Mouse (Mus musculus): ENCODE data around the gene Parg. TPM values are rescaled to one million over a fixed set of nuclear protein-coding genes. Genes with fewer than 3 reads are reported as not detected.
"Not testable (repeated sequence)": the region's sequence is repeated elsewhere in the genome, so short reads cannot be mapped to it uniquely, and the experiment has no call there.

Gene Parg
- polyA plus RNA-seq, 1 experiment = 20.8 TPM

DNA sequence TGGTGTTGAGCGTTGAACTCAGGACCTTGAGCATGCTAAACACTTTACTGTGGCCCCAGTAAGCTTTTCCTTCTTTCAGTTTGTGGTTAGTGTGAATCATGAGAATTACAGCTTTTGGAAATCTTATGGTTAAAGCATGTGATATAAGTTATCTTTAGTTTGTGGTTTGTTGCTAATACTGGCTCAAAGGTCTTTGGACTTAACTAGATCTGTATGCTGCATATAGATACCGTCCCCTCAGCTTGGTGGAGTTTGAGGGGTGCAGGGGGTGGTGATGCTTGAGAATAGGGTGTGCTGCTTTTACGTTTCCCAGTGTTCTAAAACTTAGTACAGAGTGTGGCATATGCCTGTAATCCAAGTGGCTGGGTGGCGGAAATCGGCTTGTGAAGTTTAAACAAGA is 34.4 kb upstream of the Parg start:
- H3K4me3 ChIP-seq (replicated peaks; ENCODE audit: control insufficient read depth, low read depth, low read length) = peak overlapping the region; percentile 75
- TF ChIP-seq CTCF (IDR thresholded peaks at IDR 0.05; ENCODE audit: control insufficient read depth, insufficient read depth, low read length) (no peak), POLR2A (IDR thresholded peaks at IDR 0.05; ENCODE audit: borderline replicate concordance, control insufficient read depth, low read depth, low read length) (no peak)
- H3K27ac ChIP-seq (ENCODE audit: control insufficient read depth, insufficient read depth, low read depth, low read length, poor library complexity) = peak overlapping the region; percentile 34; the same call in 1 of the 2 replicates
- 10% methylated on average over 5 of the region's 5 CpGs for WGBS
- peaks cover 3% of the 10 kb centered on the region; the same call in 1 of the 2 replicates for H3K4me1 ChIP-seq (ENCODE audit: control insufficient read depth, insufficient read depth, low read length)

DNA sequence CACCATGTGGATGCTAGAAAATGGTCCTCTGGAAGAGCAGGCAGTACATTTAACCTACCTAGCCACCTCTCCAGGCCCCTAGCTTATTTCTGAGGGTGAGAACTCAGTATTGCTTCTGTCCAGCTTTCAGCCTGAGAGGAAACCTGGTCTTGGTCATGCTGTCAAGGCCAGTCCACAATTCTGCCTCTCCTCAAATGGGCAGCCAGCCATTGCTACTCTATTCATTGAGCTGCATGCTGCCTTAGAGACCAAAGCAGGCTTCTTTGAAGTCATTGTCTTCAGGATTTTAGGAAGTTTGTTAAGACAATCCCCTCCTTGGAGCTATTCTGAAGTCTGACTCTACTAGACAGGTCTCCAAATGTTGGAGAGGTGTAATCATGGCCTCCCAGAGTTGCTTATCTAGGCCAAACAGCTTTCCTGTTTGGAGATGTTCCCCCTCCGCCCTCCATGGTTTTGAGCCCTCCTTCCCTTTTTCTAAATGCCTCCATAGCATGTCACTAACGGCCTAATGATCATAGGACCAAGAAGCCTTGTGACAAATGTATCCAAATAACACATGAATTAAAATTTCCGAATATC is 33.0 kb upstream of the Parg start:
- WGBS = 11% methylated on average over 3 of the region's 3 CpGs
- H3K27ac ChIP-seq (ENCODE audit: control insufficient read depth, insufficient read depth, low read depth, low read length, poor library complexity) = peak overlapping the region; percentile 73
- H3K4me3 ChIP-seq (replicated peaks; ENCODE audit: control insufficient read depth, low read depth, low read length) = peak overlapping the region; percentile 51
- H3K4me1 ChIP-seq (ENCODE audit: control insufficient read depth, insufficient read depth, low read length) = peaks cover 5% of the 10 kb centered on the region; the same call in 1 of the 2 replicates
- TF ChIP-seq POLR2A (IDR thresholded peaks at IDR 0.05; ENCODE audit: borderline replicate concordance, control insufficient read depth, low read depth, low read length) = no peak

DNA sequence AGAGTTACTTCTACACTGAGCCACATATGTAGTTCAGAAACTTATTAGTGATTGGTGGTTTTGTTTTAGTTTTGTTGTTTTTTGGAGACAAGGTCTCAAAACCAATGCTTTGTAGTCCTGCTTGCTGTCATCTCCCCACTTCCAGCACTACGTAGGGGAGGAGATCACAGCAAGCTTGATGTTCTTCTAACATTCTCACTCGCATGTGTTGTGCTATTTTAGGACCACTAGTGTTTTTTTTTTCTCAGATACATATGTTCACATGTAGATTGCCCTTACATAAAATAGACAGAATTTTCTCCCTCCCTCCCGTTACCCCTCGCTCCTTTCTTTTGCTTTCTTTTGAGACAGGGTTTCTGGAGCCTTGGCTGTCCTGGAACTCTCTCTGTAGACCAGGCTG is 31.6 kb upstream of the Parg start:
- WGBS = 79% methylated on average over 4 of the region's 4 CpGs

DNA sequence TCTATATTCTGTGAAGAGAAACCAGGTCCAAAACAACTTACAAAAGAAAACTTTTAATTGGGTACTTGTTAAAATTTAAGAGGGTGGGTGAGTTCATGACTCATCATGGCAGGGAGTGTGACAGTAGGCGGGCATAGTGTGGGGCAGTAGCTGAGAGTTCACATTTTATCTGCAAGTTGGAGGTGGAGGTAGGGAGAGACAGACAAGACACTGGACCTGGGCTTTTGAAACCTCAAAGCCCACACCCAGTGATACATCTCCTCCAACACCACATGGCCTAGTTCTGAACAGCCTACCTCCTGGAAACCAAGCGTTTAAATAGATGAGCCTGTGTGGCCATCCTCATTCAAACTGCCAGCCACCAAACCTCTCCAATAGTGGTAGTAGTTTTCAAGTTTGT is 26.4 kb upstream of the Parg start:
- Histone ChIP-seq H3K27ac (ENCODE audit: control insufficient read depth, insufficient read depth, low read depth, low read length, poor library complexity) (no peak overlapping the region), H3K4me1 (ENCODE audit: control insufficient read depth, insufficient read depth, low read length) (peaks cover 3% of the 10 kb centered on the region; the same call in 1 of the 2 replicates), H3K4me3 (replicated peaks; ENCODE audit: control insufficient read depth, low read depth, low read length) (no peak overlapping the region)
- TF ChIP-seq POLR2A (IDR thresholded peaks at IDR 0.05; ENCODE audit: borderline replicate concordance, control insufficient read depth, low read depth, low read length) (no peak), CTCF (IDR thresholded peaks at IDR 0.05; ENCODE audit: control insufficient read depth, insufficient read depth, low read length) (no peak)
- 70% methylated on average over 2 of the region's 2 CpGs for WGBS

More for the DNA sequence above, 31.6 kb upstream of the Parg start:
- Histone ChIP-seq H3K4me3 (replicated peaks; ENCODE audit: control insufficient read depth, low read depth, low read length) (no peak overlapping the region), H3K27ac (ENCODE audit: control insufficient read depth, insufficient read depth, low read depth, low read length, poor library complexity) (no peak overlapping the region), H3K4me1 (ENCODE audit: control insufficient read depth, insufficient read depth, low read length) (peaks cover 6% of the 10 kb centered on the region; the same call in 1 of the 2 replicates)
- TF ChIP-seq POLR2A (IDR thresholded peaks at IDR 0.05; ENCODE audit: borderline replicate concordance, control insufficient read depth, low read depth, low read length) (no peak), CTCF (IDR thresholded peaks at IDR 0.05; ENCODE audit: control insufficient read depth, insufficient read depth, low read length) (no peak)

DNA sequence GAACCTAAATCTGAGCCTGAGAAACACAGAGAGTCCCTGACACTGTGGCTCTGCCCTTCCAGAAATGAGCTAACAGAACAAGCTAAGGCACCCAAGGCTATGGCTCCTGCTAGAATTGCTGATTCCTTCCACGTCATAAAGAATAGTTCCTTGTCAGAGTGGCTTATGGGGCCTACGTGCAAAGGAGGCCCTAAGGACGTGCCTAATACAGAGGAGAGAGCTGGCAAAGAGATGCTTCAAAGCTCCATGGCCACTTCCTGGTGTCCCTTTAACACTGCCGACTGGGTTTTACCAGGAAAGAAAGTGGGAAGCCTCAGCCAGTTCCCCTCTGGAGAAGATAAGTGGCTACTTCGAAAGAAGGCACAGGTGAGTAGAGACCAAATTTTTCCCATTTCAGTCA is 25.2 kb upstream of the Parg start:
- WGBS = 72% methylated on average over 5 of the region's 5 CpGs
- H3K4me1 ChIP-seq (ENCODE audit: control insufficient read depth, insufficient read depth, low read length); H3K4me3 ChIP-seq (replicated peaks; ENCODE audit: control insufficient read depth, low read depth, low read length); H3K27ac ChIP-seq (ENCODE audit: control insufficient read depth, insufficient read depth, low read depth, low read length, poor library complexity): not testable (repeated sequence)

DNA sequence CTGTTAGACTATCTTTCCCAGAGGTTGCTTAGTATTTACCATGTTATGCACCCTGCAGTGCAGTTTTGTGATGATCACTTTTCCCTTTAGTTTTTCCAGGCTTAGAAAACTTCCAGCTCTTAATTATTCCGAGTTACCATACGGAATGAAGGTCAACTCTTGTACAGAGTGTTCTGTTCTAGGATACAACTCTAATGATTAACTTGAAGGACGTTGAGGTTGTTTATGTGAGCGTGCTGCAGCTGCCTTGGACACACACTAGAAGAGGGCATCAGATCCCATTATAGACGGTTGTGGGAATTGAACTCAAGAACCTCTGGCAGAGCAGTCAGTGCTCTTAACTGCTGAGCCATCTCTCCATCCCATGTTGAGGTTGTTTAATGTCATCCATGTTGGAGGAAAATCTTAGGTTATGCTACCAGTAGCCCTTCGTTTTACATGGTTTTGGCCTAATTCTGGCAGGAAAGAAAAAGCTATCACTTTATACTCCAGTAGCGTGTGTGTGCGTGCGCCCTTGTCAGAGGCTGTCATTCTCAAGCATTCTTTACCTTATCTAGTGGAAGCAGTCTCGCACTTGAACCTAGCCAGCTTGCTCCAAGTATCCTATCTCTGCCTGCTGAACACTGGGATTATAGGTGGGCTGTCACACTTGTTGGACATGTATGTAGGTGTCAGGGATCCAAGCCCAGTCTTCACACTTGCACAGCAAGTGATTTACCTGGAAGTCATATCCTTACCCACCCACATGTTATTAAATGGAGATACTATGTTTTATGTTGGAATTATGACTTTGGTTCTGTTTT is 22.2 kb upstream of the Parg start:
- Histone ChIP-seq H3K4me3 (replicated peaks; ENCODE audit: control insufficient read depth, low read depth, low read length) (no peak overlapping the region), H3K27ac (ENCODE audit: control insufficient read depth, insufficient read depth, low read depth, low read length, poor library complexity) (no peak overlapping the region), H3K4me1 (ENCODE audit: control insufficient read depth, insufficient read depth, low read length) (no peaks in the 10 kb centered on the region)
- TF ChIP-seq CTCF (IDR thresholded peaks at IDR 0.05; ENCODE audit: control insufficient read depth, insufficient read depth, low read length) (no peak), POLR2A (IDR thresholded peaks at IDR 0.05; ENCODE audit: borderline replicate concordance, control insufficient read depth, low read depth, low read length) (no peak)
- 83% methylated on average over 10 of the region's 10 CpGs for WGBS

DNA sequence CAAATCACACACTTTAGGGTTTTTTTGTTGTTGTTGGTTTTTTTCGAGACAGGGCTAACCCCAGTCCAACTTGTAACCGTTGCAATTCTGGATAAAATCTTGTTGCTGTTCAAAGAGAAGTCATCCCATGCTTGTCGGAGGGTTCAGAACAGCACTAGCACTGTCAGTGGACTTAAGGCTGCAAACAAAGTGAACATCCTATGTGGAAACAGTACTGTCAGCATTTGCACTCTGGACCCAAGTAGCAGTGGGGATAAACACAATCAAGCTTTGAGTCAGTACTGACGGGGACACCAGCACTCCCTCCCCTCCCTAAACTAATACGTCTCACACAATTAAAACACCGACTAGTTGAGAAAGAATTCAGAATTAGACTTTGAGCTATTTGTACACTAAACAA is 20.9 kb upstream of the Parg start:
- TF ChIP-seq POLR2A (IDR thresholded peaks at IDR 0.05; ENCODE audit: borderline replicate concordance, control insufficient read depth, low read depth, low read length) (no peak), CTCF (IDR thresholded peaks at IDR 0.05; ENCODE audit: control insufficient read depth, insufficient read depth, low read length) (no peak)
- H3K27ac ChIP-seq (ENCODE audit: control insufficient read depth, insufficient read depth, low read depth, low read length, poor library complexity) = no peak overlapping the region
- no peaks in the 10 kb centered on the region for H3K4me1 ChIP-seq (ENCODE audit: control insufficient read depth, insufficient read depth, low read length)
- 85% methylated on average over 6 of the region's 6 CpGs for WGBS
- no peak overlapping the region for H3K4me3 ChIP-seq (replicated peaks; ENCODE audit: control insufficient read depth, low read depth, low read length)

DNA sequence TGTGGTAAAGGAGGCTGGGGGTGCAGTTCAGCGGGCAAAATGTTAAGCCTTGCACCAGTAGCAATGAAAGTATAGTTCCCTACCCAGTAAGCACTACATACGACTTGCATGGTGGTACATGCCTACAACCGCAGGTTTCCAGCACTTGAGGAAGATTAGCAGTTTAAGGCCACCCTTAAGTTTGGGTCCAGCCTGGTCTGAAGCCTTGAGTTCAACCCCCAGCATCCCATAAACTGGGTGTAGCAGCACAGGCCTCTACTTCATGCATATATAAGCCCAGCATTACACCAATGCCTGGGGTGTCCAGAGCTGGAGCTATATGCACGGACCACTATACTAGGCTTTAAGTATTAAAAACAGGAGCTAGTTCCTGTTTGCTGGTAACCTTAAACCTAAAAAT is 17.9 kb upstream of the Parg start:
- no peak overlapping the region for H3K27ac ChIP-seq (ENCODE audit: control insufficient read depth, insufficient read depth, low read depth, low read length, poor library complexity)
- no peaks in the 10 kb centered on the region for H3K4me1 ChIP-seq (ENCODE audit: control insufficient read depth, insufficient read depth, low read length)
- 86% methylated on average over 4 of the region's 4 CpGs for WGBS
- H3K4me3 ChIP-seq (replicated peaks; ENCODE audit: control insufficient read depth, low read depth, low read length) = no peak overlapping the region
- TF ChIP-seq POLR2A (IDR thresholded peaks at IDR 0.05; ENCODE audit: borderline replicate concordance, control insufficient read depth, low read depth, low read length) (no peak), CTCF (IDR thresholded peaks at IDR 0.05; ENCODE audit: control insufficient read depth, insufficient read depth, low read length) (no peak)
